Mouse (Mus musculus): ENCODE measurements around the gene Reep3. TPM values are rescaled to one million over a fixed set of nuclear protein-coding genes. Genes with fewer than 3 reads are reported as not detected.

Gene Reep3
- polyA plus RNA-seq, 1 experiment = 13.0 TPM

DNA sequence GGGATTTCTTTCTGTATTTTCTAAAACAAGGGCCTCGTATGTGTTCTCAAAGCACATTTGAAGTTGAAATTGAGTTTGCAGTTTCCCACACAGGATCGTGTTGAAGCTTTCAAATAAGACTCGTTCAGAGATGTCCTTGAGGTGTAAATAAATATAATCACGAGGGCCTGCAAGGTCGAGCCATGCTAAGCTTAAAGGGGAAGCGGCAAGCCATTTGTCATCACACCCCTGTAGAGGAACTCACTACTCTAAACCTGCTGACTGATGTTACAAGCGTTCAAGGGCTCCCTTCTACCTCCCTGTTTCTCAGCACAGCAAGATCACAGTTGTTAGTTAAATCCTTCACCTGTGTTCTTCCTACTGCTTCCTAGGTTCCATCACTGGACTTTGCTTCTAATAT lies 65.6 kb downstream of the Reep3 start:
- H3K27me3 ChIP-seq (ENCODE audit: control insufficient read depth, insufficient read depth, insufficient read length) = no peaks in the 10 kb centered on the region
- no peaks in the 10 kb centered on the region for H3K36me3 ChIP-seq (ENCODE audit: control insufficient read depth, insufficient read depth)
- H3K4me2 ChIP-seq (ENCODE audit: low read depth) = no peak overlapping the region
- no peak overlapping the region for H3ac ChIP-seq (ENCODE audit: control insufficient read depth, insufficient read length)
- no peak overlapping the region for H3K4me3 ChIP-seq
- no peaks in the 10 kb centered on the region for H3K79me2 ChIP-seq (ENCODE audit: control insufficient read depth, insufficient read depth)
- no peak for TF ChIP-seq SRF (IDR thresholded peaks at IDR 0.05; ENCODE audit: control insufficient read depth, insufficient read length, low read depth)
- TF ChIP-seq USF1 (IDR thresholded peaks at IDR 0.05; ENCODE audit: low read depth) = no peak
- no peak for TF ChIP-seq E2F4 (IDR thresholded peaks at IDR 0.05; ENCODE audit: insufficient read depth)
- TF ChIP-seq CEBPB (IDR thresholded peaks at IDR 0.05; ENCODE audit: insufficient read depth, poor library complexity, severe bottlenecking) = no peak
- TF ChIP-seq MYOG (IDR thresholded peaks at IDR 0.05; ENCODE audit: control insufficient read depth in 1 of 3, insufficient read depth in 1 of 3, insufficient read length in 2 of 3, low read depth in 2 of 3) = no peak
- no peak for TF ChIP-seq POLR2AphosphoS2 (IDR thresholded peaks at IDR 0.05; ENCODE audit: insufficient read length, low read depth)
- no peak for TF ChIP-seq REST (IDR thresholded peaks at IDR 0.05; ENCODE audit: insufficient read depth, insufficient read length)
- no peak for TF ChIP-seq MAX (IDR thresholded peaks at IDR 0.05; ENCODE audit: low read depth)
- no peak for TF ChIP-seq TCF3 (IDR thresholded peaks at IDR 0.05; ENCODE audit: insufficient read length, low read depth)
- no peak for TF ChIP-seq MYOD1 (IDR thresholded peaks at IDR 0.05; ENCODE audit: control insufficient read depth in 1 of 3, insufficient read length in 2 of 3, low read depth in 2 of 3)
- no peak for TF ChIP-seq POLR2A (IDR thresholded peaks at IDR 0.05; ENCODE audit: insufficient read length, low read depth)

DNA sequence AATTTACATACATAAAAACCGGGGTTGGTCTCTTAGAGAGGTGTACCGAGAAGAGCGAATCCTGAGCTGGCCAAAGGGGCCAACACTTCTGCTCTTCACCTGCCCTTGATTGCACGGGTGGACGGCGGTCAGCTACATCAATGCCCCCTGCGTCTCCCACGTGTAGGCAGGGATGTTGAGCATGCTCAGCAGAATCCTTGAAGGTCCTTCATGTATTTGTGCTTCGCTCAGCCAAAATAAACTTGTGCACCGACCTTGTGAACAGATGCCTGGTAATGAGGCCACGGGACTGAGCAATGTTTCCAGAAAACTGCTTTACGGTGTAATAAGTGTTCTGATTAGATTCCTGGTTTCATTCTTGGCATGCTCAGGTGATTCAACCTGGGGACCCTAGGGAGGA lies 67.4 kb downstream of the Reep3 start:
- H3ac ChIP-seq (ENCODE audit: control insufficient read depth, insufficient read length) = no peak overlapping the region
- no peaks in the 10 kb centered on the region for H3K79me2 ChIP-seq (ENCODE audit: control insufficient read depth, insufficient read depth)
- no peak for TF ChIP-seq POLR2AphosphoS2 (IDR thresholded peaks at IDR 0.05; ENCODE audit: insufficient read length, low read depth)
- no peak for TF ChIP-seq E2F4 (IDR thresholded peaks at IDR 0.05; ENCODE audit: insufficient read depth)
- no peak for TF ChIP-seq SRF (IDR thresholded peaks at IDR 0.05; ENCODE audit: control insufficient read depth, insufficient read length, low read depth)
- no peak for TF ChIP-seq CEBPB (IDR thresholded peaks at IDR 0.05; ENCODE audit: insufficient read depth, poor library complexity, severe bottlenecking)
- no peak for TF ChIP-seq REST (IDR thresholded peaks at IDR 0.05; ENCODE audit: insufficient read depth, insufficient read length)
- TF ChIP-seq TCF12 (IDR thresholded peaks at IDR 0.05; ENCODE audit: insufficient read depth, poor library complexity, severe bottlenecking) = no peak
- no peak for TF ChIP-seq TCF3 (IDR thresholded peaks at IDR 0.05; ENCODE audit: insufficient read length, low read depth)
- TF ChIP-seq MYOD1 (IDR thresholded peaks at IDR 0.05; ENCODE audit: control insufficient read depth in 1 of 3, insufficient read length in 2 of 3, low read depth in 2 of 3) = no peak
- no peak for TF ChIP-seq MAX (IDR thresholded peaks at IDR 0.05; ENCODE audit: low read depth)
- TF ChIP-seq POLR2A (IDR thresholded peaks at IDR 0.05; ENCODE audit: insufficient read length, low read depth) = no peak
- no peak for TF ChIP-seq USF1 (IDR thresholded peaks at IDR 0.05; ENCODE audit: low read depth)
- no peaks in the 10 kb centered on the region for H3K36me3 ChIP-seq (ENCODE audit: control insufficient read depth, insufficient read depth)
- H3K4me3 ChIP-seq = no peak overlapping the region
- no peaks in the 10 kb centered on the region for H3K27me3 ChIP-seq (ENCODE audit: control insufficient read depth, insufficient read depth, insufficient read length)
- H3K4me2 ChIP-seq (ENCODE audit: low read depth) = no peak overlapping the region

DNA sequence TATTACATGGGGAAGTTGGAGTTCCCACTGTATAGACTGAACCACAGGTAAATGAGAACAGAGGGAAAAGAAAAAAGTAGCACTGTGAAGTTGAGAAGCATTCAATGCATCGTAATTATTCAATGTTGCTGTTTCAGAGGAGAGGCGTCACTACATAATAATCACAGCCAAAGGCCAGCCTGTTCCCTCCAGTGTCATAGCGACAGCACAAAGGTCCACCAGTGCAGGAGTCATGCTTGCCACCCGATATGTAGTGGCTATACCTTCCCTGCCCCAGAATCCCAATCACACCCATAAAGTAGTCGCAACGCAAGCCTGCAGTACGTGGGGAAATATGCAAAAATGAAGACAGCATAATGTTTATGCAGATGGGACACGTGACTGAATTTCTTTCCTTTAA lies 70.4 kb downstream of the Reep3 start:
- no peaks in the 10 kb centered on the region for H3K27me3 ChIP-seq (ENCODE audit: control insufficient read depth, insufficient read depth, insufficient read length)
- H3K79me2 ChIP-seq (ENCODE audit: control insufficient read depth, insufficient read depth) = no peaks in the 10 kb centered on the region
- H3K4me2 ChIP-seq (ENCODE audit: low read depth) = no peak overlapping the region
- no peak overlapping the region for H3K4me3 ChIP-seq
- no peak overlapping the region for H3ac ChIP-seq (ENCODE audit: control insufficient read depth, insufficient read length)
- no peaks in the 10 kb centered on the region for H3K36me3 ChIP-seq (ENCODE audit: control insufficient read depth, insufficient read depth)
- TF ChIP-seq POLR2A (IDR thresholded peaks at IDR 0.05; ENCODE audit: insufficient read length, low read depth) (no peak), POLR2AphosphoS2 (IDR thresholded peaks at IDR 0.05; ENCODE audit: insufficient read length, low read depth) (no peak), SRF (IDR thresholded peaks at IDR 0.05; ENCODE audit: control insufficient read depth, insufficient read length, low read depth) (no peak), MYOD1 (IDR thresholded peaks at IDR 0.05; ENCODE audit: control insufficient read depth in 1 of 3, insufficient read length in 2 of 3, low read depth in 2 of 3) (no peak), TCF3 (IDR thresholded peaks at IDR 0.05; ENCODE audit: insufficient read length, low read depth) (no peak), TCF12 (IDR thresholded peaks at IDR 0.05; ENCODE audit: insufficient read depth, poor library complexity, severe bottlenecking) (no peak), MYOG (IDR thresholded peaks at IDR 0.05; ENCODE audit: control insufficient read depth in 1 of 3, insufficient read depth in 1 of 3, insufficient read length in 2 of 3, low read depth in 2 of 3) (no peak), CEBPB (IDR thresholded peaks at IDR 0.05; ENCODE audit: insufficient read depth, poor library complexity, severe bottlenecking) (no peak), REST (IDR thresholded peaks at IDR 0.05; ENCODE audit: insufficient read depth, insufficient read length) (no peak), MAX (IDR thresholded peaks at IDR 0.05; ENCODE audit: low read depth) (no peak), USF1 (IDR thresholded peaks at IDR 0.05; ENCODE audit: low read depth) (no peak), E2F4 (IDR thresholded peaks at IDR 0.05; ENCODE audit: insufficient read depth) (no peak)

DNA sequence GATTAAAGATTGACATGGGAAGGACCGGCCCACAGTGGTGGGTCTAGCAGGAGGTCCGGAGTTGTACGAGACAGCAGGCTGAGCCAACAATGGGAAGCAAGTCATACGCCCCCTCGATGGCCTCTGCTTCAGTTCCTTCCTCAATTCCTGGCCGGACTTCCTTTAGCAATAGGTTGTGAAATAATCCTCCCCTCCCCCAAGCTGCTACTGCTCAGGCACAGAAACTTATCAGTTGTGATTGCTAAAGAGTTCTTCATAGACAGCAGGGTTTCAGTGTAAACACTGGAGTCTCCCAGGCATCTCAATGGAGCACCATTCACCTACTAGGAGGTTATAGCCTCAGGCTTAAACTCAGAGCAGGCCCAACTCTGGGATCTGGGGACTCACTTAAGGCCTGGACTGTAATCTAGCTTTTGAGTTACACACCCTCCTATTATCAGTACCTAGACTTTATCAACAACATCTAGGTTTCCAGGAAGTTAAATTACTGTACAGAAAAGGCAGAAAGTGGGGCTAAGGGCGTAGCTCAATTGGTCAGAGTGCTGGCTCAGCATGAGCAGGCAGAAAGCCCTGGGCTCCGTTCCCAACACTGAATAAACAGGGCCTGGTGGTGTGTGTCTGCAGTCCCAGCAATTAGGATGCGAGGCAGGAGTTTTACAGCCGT lies 71.0 kb downstream of the Reep3 start:
- no peaks in the 10 kb centered on the region for H3K79me2 ChIP-seq (ENCODE audit: control insufficient read depth, insufficient read depth)
- H3K27me3 ChIP-seq (ENCODE audit: control insufficient read depth, insufficient read depth, insufficient read length) = no peaks in the 10 kb centered on the region
- no peak overlapping the region for H3K4me3 ChIP-seq
- no peak for TF ChIP-seq USF1 (IDR thresholded peaks at IDR 0.05; ENCODE audit: low read depth)
- no peak for TF ChIP-seq MAX (IDR thresholded peaks at IDR 0.05; ENCODE audit: low read depth)
- no peak for TF ChIP-seq TCF12 (IDR thresholded peaks at IDR 0.05; ENCODE audit: insufficient read depth, poor library complexity, severe bottlenecking)
- TF ChIP-seq POLR2A (IDR thresholded peaks at IDR 0.05; ENCODE audit: insufficient read length, low read depth) = no peak
- TF ChIP-seq SRF (IDR thresholded peaks at IDR 0.05; ENCODE audit: control insufficient read depth, insufficient read length, low read depth) = no peak
- no peak for TF ChIP-seq POLR2AphosphoS2 (IDR thresholded peaks at IDR 0.05; ENCODE audit: insufficient read length, low read depth)
- TF ChIP-seq REST (IDR thresholded peaks at IDR 0.05; ENCODE audit: insufficient read depth, insufficient read length) = no peak
- TF ChIP-seq MYOD1 (IDR thresholded peaks at IDR 0.05; ENCODE audit: control insufficient read depth in 1 of 3, insufficient read length in 2 of 3, low read depth in 2 of 3) = no peak
- no peak for TF ChIP-seq CEBPB (IDR thresholded peaks at IDR 0.05; ENCODE audit: insufficient read depth, poor library complexity, severe bottlenecking)
- TF ChIP-seq E2F4 (IDR thresholded peaks at IDR 0.05; ENCODE audit: insufficient read depth) = no peak
- TF ChIP-seq MYOG (IDR thresholded peaks at IDR 0.05; ENCODE audit: control insufficient read depth in 1 of 3, insufficient read depth in 1 of 3, insufficient read length in 2 of 3, low read depth in 2 of 3) = no peak
- no peak for TF ChIP-seq TCF3 (IDR thresholded peaks at IDR 0.05; ENCODE audit: insufficient read length, low read depth)
- H3ac ChIP-seq (ENCODE audit: control insufficient read depth, insufficient read length) = no peak overlapping the region
- no peaks in the 10 kb centered on the region for H3K36me3 ChIP-seq (ENCODE audit: control insufficient read depth, insufficient read depth)
- no peak overlapping the region for H3K4me2 ChIP-seq (ENCODE audit: low read depth)

All from myocyte (in vitro differentiated cells).